Mouse (Mus musculus) embryonic facial prominence, embryonic 11.5 days (tissue): ENCODE results near the gene Ece1. TPM values are rescaled to one million over a fixed set of nuclear protein-coding genes. Genes with fewer than 3 reads are reported as not detected.
A peak's percentile ranks its signal among the peaks of the same experiment; 100 is the strongest.

Source experiments
- ATAC-seq: fragments of 200-750 bp; cut with Nextera tagmentation; replicated peaks from 2 replicates; pipeline ENCODE4 v1.8.0; 2017; ENCODE audit warnings: low read depth; ENCODE audit not compliant: insufficient number of reproducible peaks, low FRiP score, low TSS enrichment
- DNase-seq: peaks from one replicate; pipeline ENCODE4 v3.0.0-alpha.2; 2015; ENCODE audit warnings: low spot score
- H3K27ac ChIP-seq: fragments of 300-500 bp; sonication (generic); replicated peaks from 2 replicates; pipeline ENCODE4 v1.5.1; 2014; ENCODE audit warnings: mild to moderate bottlenecking, low read depth, low read length, control low read depth
- H3K27me3 ChIP-seq: fragments of 300-500 bp; sonication (generic); 2 replicates; pipeline ENCODE4 v1.6.1; 2014; ENCODE audit warnings: mild to moderate bottlenecking, low read length, moderate library complexity, mixed read lengths; ENCODE audit not compliant: control insufficient read depth, insufficient read depth
- H3K36me3 ChIP-seq: fragments of 300-500 bp; sonication (generic); replicated peaks from 2 replicates; pipeline ENCODE4 v1.6.1; 2014; ENCODE audit warnings: low read depth, mild to moderate bottlenecking, low read length, moderate library complexity, mixed read lengths; ENCODE audit not compliant: control insufficient read depth, insufficient read depth
- H3K4me1 ChIP-seq: fragments of 300-500 bp; sonication (generic); 2 replicates; pipeline ENCODE4 v1.6.1; 2014; ENCODE audit warnings: low read length, mixed read lengths; ENCODE audit not compliant: control insufficient read depth, insufficient read depth
- H3K4me2 ChIP-seq: fragments of 300-500 bp; sonication (generic); 2 replicates; pipeline ENCODE4 v1.6.1; 2014; ENCODE audit warnings: low read depth, mild to moderate bottlenecking, control low read depth, low read length, moderate library complexity
- H3K4me3 ChIP-seq: fragments of 300-500 bp; sonication (generic); 2 replicates; pipeline ENCODE4 v1.5.1; 2014; ENCODE audit warnings: low read depth, low read length, control low read depth
- H3K9ac ChIP-seq: fragments of 300-500 bp; sonication (generic); replicated peaks from 2 replicates; pipeline ENCODE4 v1.6.1; 2014; ENCODE audit warnings: mild to moderate bottlenecking, control low read depth, low read length
- H3K9me3 ChIP-seq: fragments of 300-500 bp; sonication (generic); replicated peaks from 2 replicates; pipeline ENCODE4 v1.6.1; 2016; ENCODE audit warnings: mild to moderate bottlenecking, low read length, inconsistent platforms, mixed read lengths; ENCODE audit not compliant: control insufficient read depth
- WGBS: fragments of 180-500 bp; shearing (Covaris S2); extraction: QIAGEN DNeasy Blood & Tissue Kit; methylation state at CpG from one replicate; pipeline ENCODE4 v1.1.7; 2014; 5-methylcytosine and 5-hydroxymethylcytosine counted together
- polyA plus RNA-seq: library from polyadenylated mRNA; unstranded; fragments of >200 nt; fragmentation: Nextera tagmentation; extraction: Ambion mirVana; gene quantifications from 2 replicates; pipeline ENCODE4 v1.2.1, GENCODE M21; 2014

Gene Ece1
- polyA plus RNA-seq, 1 experiment from 2014 or later = 32.2 TPM

DNA sequence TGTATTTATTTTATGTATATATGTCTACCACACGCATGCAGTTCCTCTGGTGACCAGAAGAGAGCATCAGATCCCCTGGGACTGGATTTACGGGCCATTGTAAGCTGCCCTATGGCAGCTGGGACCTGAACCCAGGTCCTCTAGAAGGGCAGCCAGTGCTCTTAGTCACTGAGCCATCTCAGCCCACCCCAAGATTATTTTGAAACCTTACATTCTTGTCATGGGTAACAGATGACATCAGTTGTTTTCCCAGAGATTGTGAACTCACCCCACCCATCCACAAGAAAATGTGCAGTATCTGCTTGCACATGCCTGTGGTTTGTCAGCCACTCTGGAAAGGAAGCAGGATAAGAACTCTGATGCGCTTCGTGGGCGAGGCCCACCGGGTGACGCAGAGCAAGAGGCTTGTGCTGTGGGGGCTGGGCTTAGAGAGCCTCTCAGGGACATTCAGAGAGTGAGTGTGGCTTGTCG is 92.9 kb downstream of the Ece1 start:
- no peak overlapping the region for H3K4me3 ChIP-seq
- no peak for ATAC-seq
- H3K4me1 ChIP-seq = no peaks in the 10 kb centered on the region
- H3K36me3 ChIP-seq = peaks cover 11% of the 10 kb centered on the region
- no peak overlapping the region for H3K9ac ChIP-seq
- H3K27me3 ChIP-seq = no peaks in the 10 kb centered on the region
- H3K4me2 ChIP-seq = no peak overlapping the region
- H3K9me3 ChIP-seq = no peaks in the 10 kb centered on the region
- WGBS = 86% methylated on average over 8 of the region's 8 CpGs
- H3K27ac ChIP-seq = no peak overlapping the region
- no peak for DNase-seq

GRCm38 (mm10) chr4:137956260-137956659 is 94.2 kb downstream of the Ece1 start:
- Histone ChIP-seq H3K27ac (no peak overlapping the region), H3K4me2 (no peak overlapping the region), H3K9me3 (no peaks in the 10 kb centered on the region), H3K9ac (no peak overlapping the region), H3K27me3 (no peaks in the 10 kb centered on the region), H3K36me3 (peaks cover 11% of the 10 kb centered on the region), H3K4me3 (no peak overlapping the region), H3K4me1 (no peaks in the 10 kb centered on the region)
- ATAC-seq = no peak
- no peak for DNase-seq
- WGBS = 94% methylated on average over 15 of the region's 15 CpGs

DNA sequence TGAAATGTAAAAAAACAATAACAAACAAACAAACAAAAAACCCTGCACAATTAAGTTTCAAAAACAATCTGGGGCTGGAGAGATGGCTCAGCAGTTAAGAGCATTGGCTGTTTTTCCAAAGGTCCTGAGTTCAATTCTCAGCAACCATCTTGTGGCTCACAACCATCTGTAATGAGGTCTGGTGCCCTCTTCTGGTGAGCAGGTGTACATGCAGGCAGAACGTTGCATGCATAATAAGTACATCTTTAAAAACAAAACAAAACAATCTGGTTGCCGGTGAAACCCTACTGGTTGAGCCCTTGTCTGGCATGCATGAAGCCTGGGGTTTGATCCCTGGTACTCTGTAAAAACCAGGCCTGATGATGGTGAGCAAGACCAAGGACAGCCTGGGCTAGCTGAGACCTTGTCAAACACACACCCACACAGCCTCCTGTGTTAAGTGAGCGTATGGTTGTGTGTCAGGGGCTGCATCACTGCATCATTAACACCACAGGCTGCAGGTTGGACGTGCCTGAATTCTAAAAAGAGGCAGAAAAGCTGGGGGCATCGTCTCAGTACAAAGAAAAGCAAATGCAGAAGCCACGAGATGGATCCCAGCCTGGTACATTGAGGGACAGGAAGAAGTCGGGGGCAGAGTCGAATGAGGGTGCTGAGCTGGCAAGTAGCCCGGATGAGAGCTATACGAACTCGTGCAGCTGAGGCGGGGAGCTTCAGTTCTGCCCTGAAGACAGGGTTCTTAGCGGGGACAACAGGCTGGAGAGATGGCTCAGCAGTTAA is 98.0 kb downstream of the Ece1 start:
- no peak overlapping the region for H3K4me3 ChIP-seq
- ATAC-seq (no peak), DNase-seq (peak; percentile 13)
- no peaks in the 10 kb centered on the region for H3K9me3 ChIP-seq
- peaks cover 18% of the 10 kb centered on the region for H3K36me3 ChIP-seq
- no peaks in the 10 kb centered on the region for H3K4me1 ChIP-seq
- no peak overlapping the region for H3K4me2 ChIP-seq
- WGBS = 88% methylated on average over 13 of the region's 13 CpGs
- H3K9ac ChIP-seq = no peak overlapping the region
- H3K27me3 ChIP-seq = no peaks in the 10 kb centered on the region
- no peak overlapping the region for H3K27ac ChIP-seq

- ATAC-seq = no peak
- Histone ChIP-seq H3K27me3 (no peaks in the 10 kb centered on the region), H3K4me1 (no peaks in the 10 kb centered on the region), H3K9ac (no peak overlapping the region), H3K27ac (no peak overlapping the region), H3K9me3 (no peaks in the 10 kb centered on the region), H3K4me3 (no peak overlapping the region), H3K4me2 (no peak overlapping the region), H3K36me3 (peaks cover 18% of the 10 kb centered on the region)
- 84% methylated on average over 11 of the region's 11 CpGs for WGBS
- no peak for DNase-seq
Measured at GRCm38 (mm10) chr4:137960757-137961156, 98.7 kb downstream of the Ece1 start.

- Histone ChIP-seq H3K9me3 (no peaks in the 10 kb centered on the region), H3K27ac (no peak overlapping the region), H3K27me3 (no peaks in the 10 kb centered on the region), H3K4me1 (no peaks in the 10 kb centered on the region), H3K9ac (no peak overlapping the region), H3K4me3 (no peak overlapping the region), H3K36me3 (peaks cover 18% of the 10 kb centered on the region), H3K4me2 (no peak overlapping the region)
- DNase-seq = no peak
- no peak for ATAC-seq
- WGBS = 93% methylated on average over 20 of the region's 20 CpGs
Measured at GRCm38 (mm10) chr4:137962643-137963350, 100.8 kb downstream of the Ece1 start.

DNA sequence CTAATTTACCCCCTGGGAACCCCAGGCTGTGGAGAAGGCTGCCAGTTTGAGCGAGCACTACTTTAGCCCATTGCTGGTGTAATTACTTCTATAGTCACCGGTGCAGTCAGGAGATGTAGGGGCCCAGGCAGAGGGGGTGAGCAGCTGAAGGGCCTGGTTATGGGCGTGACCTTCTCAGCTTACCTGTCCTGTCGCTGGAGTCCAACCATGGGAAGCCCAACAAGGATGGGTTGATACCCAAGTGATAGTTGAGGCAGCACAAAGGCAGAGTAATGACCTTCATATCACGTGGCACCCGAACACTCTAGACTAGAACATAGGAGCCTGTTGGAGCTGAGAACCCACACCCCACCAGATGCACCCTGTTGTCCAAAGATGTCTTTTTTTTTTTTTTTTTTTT is 101.4 kb downstream of the Ece1 start:
- H3K36me3 ChIP-seq = peaks cover 18% of the 10 kb centered on the region

GRCm38 (mm10) chr4:137963881-137964584 is 102.0 kb downstream of the Ece1 start:
- no peak overlapping the region for H3K27ac ChIP-seq
- no peaks in the 10 kb centered on the region for H3K9me3 ChIP-seq
- peaks cover 14% of the 10 kb centered on the region for H3K36me3 ChIP-seq
- no peaks in the 10 kb centered on the region for H3K27me3 ChIP-seq
- no peak overlapping the region for H3K4me3 ChIP-seq
- DNase-seq (peak; percentile 77), ATAC-seq (peak; percentile 51; the same call in 1 of the 2 replicates)
- no peak overlapping the region for H3K9ac ChIP-seq
- WGBS = 52% methylated on average over 7 of the region's 9 CpGs
- H3K4me2 ChIP-seq = no peak overlapping the region
- no peaks in the 10 kb centered on the region for H3K4me1 ChIP-seq

More for the DNA sequence above, 101.4 kb downstream of the Ece1 start:
- Histone ChIP-seq H3K4me1 (no peaks in the 10 kb centered on the region), H3K4me2 (no peak overlapping the region), H3K27ac (no peak overlapping the region), H3K9me3 (no peaks in the 10 kb centered on the region), H3K9ac (no peak overlapping the region), H3K27me3 (no peaks in the 10 kb centered on the region), H3K4me3 (no peak overlapping the region)
- ATAC-seq (no peak), DNase-seq (no peak)
- 89% methylated on average over 6 of the region's 6 CpGs for WGBS
